Mouse (Mus musculus) regulatory T cell (primary cell): ENCODE data around the gene Cpn1.

Source experiments
- in situ Hi-C: fragments of 300-600 bp; cut with MboI, MseI; formaldehyde crosslinking; loops from one replicate; pipeline ENCODE4 v1.15.1; 2025; ENCODE audit warnings: high pct_unique_total_duplicates

Cpn1 gene

DNA sequence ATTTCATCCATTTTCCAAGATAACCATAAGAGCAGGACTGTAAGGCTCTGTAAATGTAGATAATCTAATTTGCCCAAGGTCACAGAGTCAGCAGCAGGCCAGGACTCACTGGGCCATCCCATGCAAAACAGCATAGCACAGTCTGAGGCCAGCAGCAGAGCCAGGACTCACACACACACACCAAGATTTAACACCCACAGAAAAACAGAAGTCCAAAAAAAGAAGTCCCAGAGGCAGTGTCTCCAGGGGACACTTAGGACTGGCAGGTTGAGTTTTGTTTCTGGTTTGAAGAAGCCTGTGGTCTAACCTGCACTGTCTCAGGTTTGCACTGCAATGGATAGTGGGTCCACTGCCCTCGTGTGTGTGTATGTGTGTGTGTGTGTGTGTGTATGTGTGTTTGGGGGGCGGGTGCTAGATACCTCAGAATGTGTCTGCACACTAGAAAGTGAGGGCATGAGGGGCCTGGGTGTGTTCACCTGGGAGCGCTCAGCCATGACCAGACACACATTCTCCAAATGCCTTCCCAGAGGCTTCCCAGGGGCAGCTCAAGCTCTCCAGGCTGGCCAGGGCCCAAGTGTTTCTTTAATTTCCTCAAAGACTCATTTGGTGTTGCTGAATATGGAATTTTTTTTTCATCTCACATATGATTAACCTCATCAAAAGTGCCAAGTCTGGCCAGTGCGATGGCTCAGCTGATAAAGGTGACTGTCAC is 73.4 kb downstream of the Cpn1 start:
- in situ Hi-C loops, result no loop called here

DNA sequence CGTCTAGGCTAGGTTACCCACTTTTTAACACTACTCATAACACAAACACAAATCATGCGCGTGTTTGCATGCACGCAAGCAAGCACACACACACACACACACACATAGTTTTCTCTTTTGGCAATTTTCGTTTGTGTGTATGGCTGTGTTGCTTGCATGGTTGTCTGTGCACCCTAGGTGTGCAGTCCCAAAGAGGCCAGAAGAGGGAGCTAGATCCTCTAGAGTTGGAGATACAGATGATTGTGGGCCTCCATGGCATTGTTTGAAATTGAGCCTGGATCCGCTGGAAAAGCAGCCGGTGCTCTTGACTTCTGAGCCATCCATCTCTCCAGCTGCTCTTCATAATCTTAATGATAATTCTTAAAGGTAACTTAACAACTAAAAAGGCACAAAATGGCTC is 79.9 kb downstream of the Cpn1 start:
- in situ Hi-C loops, result no loop called here
